Mouse (Mus musculus) ES-E14 (cell line): Measurements from ENCODE around the gene Efl1. TPM values are rescaled to one million over a fixed set of nuclear protein-coding genes. Genes with fewer than 3 reads are reported as not detected.
A peak's percentile ranks its signal among the peaks of the same experiment; 100 is the strongest.

Source experiments
- DNase-seq: peaks from one replicate; pipeline ENCODE4 v3.0.0-alpha.2; 2013; ENCODE audit warnings: low read depth, low spot score
- H3K27ac ChIP-seq: 2 replicates; pipeline ENCODE4 v1.5.1; 2012; ENCODE audit warnings: low read depth, mild to moderate bottlenecking, low read length, moderate library complexity, mixed read lengths; ENCODE audit not compliant: poor library complexity, insufficient read depth, severe bottlenecking
- H3K36me3 ChIP-seq: 2 replicates; pipeline ENCODE4 v1.6.1; 2012; ENCODE audit warnings: mild to moderate bottlenecking, low read length, moderate library complexity, mixed read lengths; ENCODE audit not compliant: control insufficient read depth, poor library complexity, insufficient read depth, severe bottlenecking
- H3K4me1 ChIP-seq, 2 experiments: fragments of 150-350 bp in 1 of 2; sonication (generic) in 1 of 2; 2 replicates each; pipeline ENCODE4 v1.6.1; 2012; ENCODE audit warnings: low read length in 2 of 2, mild to moderate bottlenecking in 1 of 2, mixed read lengths in 1 of 2; ENCODE audit not compliant: control insufficient read depth in 2 of 2, insufficient read depth in 2 of 2, poor library complexity in 1 of 2
- H3K4me3 ChIP-seq, 2 experiments: fragments of 150-350 bp in 1 of 2; sonication (generic) in 1 of 2; 2 replicates each; pipeline ENCODE4 v1.5.1; 2012; ENCODE audit warnings: low read length in 2 of 2, low read depth in 1 of 2, mild to moderate bottlenecking in 1 of 2, mixed read lengths in 1 of 2; ENCODE audit not compliant: insufficient read depth in 1 of 2, poor library complexity in 1 of 2, severe bottlenecking in 1 of 2
- H3K9ac ChIP-seq: 2 replicates; pipeline ENCODE4 v1.6.1; 2012; ENCODE audit warnings: low read depth, mild to moderate bottlenecking, low read length, mixed read lengths; ENCODE audit not compliant: poor library complexity, insufficient read depth, severe bottlenecking
- H3K9me3 ChIP-seq: fragments of 150-350 bp; sonication (generic); 2 replicates; pipeline ENCODE4 v1.6.1; 2012; ENCODE audit warnings: low read depth, mild to moderate bottlenecking, low read length; ENCODE audit not compliant: control insufficient read depth, insufficient read depth
- CHD2 ChIP-seq: IDR thresholded peaks from 2 replicates; pipeline ENCODE4 v1.6.1; 2014; ENCODE audit warnings: mild to moderate bottlenecking, low read depth, low read length, inconsistent platforms
- HCFC1 ChIP-seq: IDR thresholded peaks from 2 replicates; pipeline ENCODE4 v1.6.1; 2012; ENCODE audit warnings: low read length, inconsistent platforms, borderline replicate concordance; ENCODE audit not compliant: insufficient read depth
- MAFK ChIP-seq: IDR thresholded peaks from 2 replicates; pipeline ENCODE4 v1.6.1; 2014; ENCODE audit warnings: mild to moderate bottlenecking, low read depth, low read length, inconsistent platforms; ENCODE audit not compliant: insufficient read depth
- ZC3H11A ChIP-seq: IDR thresholded peaks from 2 replicates; pipeline ENCODE4 v1.6.1; 2012; ENCODE audit warnings: low read depth, mild to moderate bottlenecking, inconsistent platforms, low read length, borderline replicate concordance
- ZNF384 ChIP-seq: IDR thresholded peaks from 2 replicates; pipeline ENCODE4 v1.6.1; 2012; ENCODE audit warnings: low read depth, low read length, inconsistent platforms
- in situ Hi-C, 2 experiments: fragments of 600-800 bp; cut with MboI; formaldehyde crosslinking; loops; one replicate each; pipeline ENCODE4 v1.15.1; 2025; ENCODE audit warnings: low sequenced_read_pairs in 2 of 2, inconsistent platforms in 1 of 2; ENCODE audit not compliant: unreplicated experiment in 2 of 2
- total RNA-seq: library from RNA; depleted of rRNA; stranded (reverse); fragments of 300-350 nt; gene quantifications from 2 replicates; pipeline ENCODE4 v1.2.3, GENCODE M21; 2012

Gene Efl1
- total RNA-seq, 1 experiment, result 17.0 TPM

- Histone ChIP-seq H3K36me3 (no peaks in the 10 kb centered on the region), H3K4me1 (peaks cover 3 to 14% of the 10 kb centered on the region in 2 experiments; a peak in 3 of 4 replicates), H3K4me3 (no peak overlapping the region), H3K9me3 (no peaks in the 10 kb centered on the region), H3K27ac (no peak overlapping the region), H3K9ac (no peak overlapping the region)
- no peak for DNase-seq
- TF ChIP-seq ZC3H11A (no peak), HCFC1 (no peak), MAFK (no peak), ZNF384 (no peak), CHD2 (no peak)
- in situ Hi-C loops, result no loop called here
These were observed 84.7 kb downstream of the Efl1 start for GRCm38 (mm10) chr7:82733118-82733517.

- TF ChIP-seq ZNF384, result no peak
- TF ChIP-seq HCFC1, result no peak
- no peak for TF ChIP-seq CHD2
- no peak for TF ChIP-seq MAFK
- no peak for TF ChIP-seq ZC3H11A
- in situ Hi-C loops, result no loop called here
These were observed 85.6 kb downstream of the Efl1 start for GRCm38 (mm10) chr7:82733995-82734394.

GRCm38 (mm10) chr7:82734748-82735600 is 86.6 kb downstream of the Efl1 start:
- DNase-seq, result peak; percentile 36
- no peaks in the 10 kb centered on the region for H3K9me3 ChIP-seq
- peak overlapping the region; percentile 87 for H3K27ac ChIP-seq
- H3K9ac ChIP-seq, result no peak overlapping the region
- in situ Hi-C loops, result no loop called here
- TF ChIP-seq MAFK, result no peak
- no peak for TF ChIP-seq ZC3H11A
- TF ChIP-seq ZNF384, result no peak
- no peak for TF ChIP-seq CHD2
- no peak for TF ChIP-seq HCFC1
- H3K4me1 ChIP-seq, result peaks cover 3 to 14% of the 10 kb centered on the region in 2 experiments; a peak in 3 of 4 replicates
- H3K4me3 ChIP-seq, result no peak overlapping the region
- no peaks in the 10 kb centered on the region for H3K36me3 ChIP-seq

More at GRCm38 (mm10) chr7:82733995-82734394, 85.6 kb downstream of the Efl1 start:
- peaks cover 3 to 14% of the 10 kb centered on the region in 2 experiments; a peak in 3 of 4 replicates for H3K4me1 ChIP-seq
- DNase-seq, result no peak
- H3K36me3 ChIP-seq, result no peaks in the 10 kb centered on the region
- H3K9me3 ChIP-seq, result no peaks in the 10 kb centered on the region
- H3K4me3 ChIP-seq, result no peak overlapping the region
- peak overlapping the region; percentile 18; the same call in 1 of the 2 replicates for H3K27ac ChIP-seq
- no peak overlapping the region for H3K9ac ChIP-seq

GRCm38 (mm10) chr7:82743116-82743765 is 94.8 kb downstream of the Efl1 start:
- Histone ChIP-seq H3K4me1 (peaks cover 2 to 5% of the 10 kb centered on the region in 2 experiments; a peak in 3 of 4 replicates), H3K36me3 (no peaks in the 10 kb centered on the region), H3K9ac (peak overlapping the region; percentile 26; the same call in 1 of the 2 replicates), H3K27ac (peak overlapping the region; percentile 38; the same call in 1 of the 2 replicates), H3K9me3 (no peaks in the 10 kb centered on the region), H3K4me3 (no peak overlapping the region)
- in situ Hi-C loops, result no loop called here
- no peak for DNase-seq
- TF ChIP-seq ZNF384, result no peak
